Mouse (Mus musculus): Measurements from ENCODE around the gene Zmym4.
A peak's percentile ranks its signal among the peaks of the same experiment; 100 is the strongest.

The Zmym4 gene

GRCm38 (mm10) chr4:126942846-126943245 lies 25.1 kb downstream of the Zmym4 start:
- DNase-seq (ENCODE audit: low spot score) = no peak

GRCm38 (mm10) chr4:126927701-126928100 lies 40.2 kb downstream of the Zmym4 start:
- no peak for DNase-seq (ENCODE audit: low spot score)

- DNase-seq (ENCODE audit: low spot score) = no peak
Observed at GRCm38 (mm10) chr4:126889879-126890278, 78.1 kb downstream of the Zmym4 start.

- no peak for DNase-seq (ENCODE audit: low spot score)
Observed at GRCm38 (mm10) chr4:126885953-126886352, 82.0 kb downstream of the Zmym4 start.

- no peak for DNase-seq (ENCODE audit: low spot score)
Observed at GRCm38 (mm10) chr4:126883602-126884001, 84.3 kb downstream of the Zmym4 start.

- no peak for DNase-seq (ENCODE audit: low spot score)
Observed at GRCm38 (mm10) chr4:126879560-126880275, 88.2 kb downstream of the Zmym4 start.

- DNase-seq (ENCODE audit: low spot score) = no peak
Observed at GRCm38 (mm10) chr4:126872717-126873116, 95.2 kb downstream of the Zmym4 start.

- no peak for DNase-seq (ENCODE audit: low spot score)
Observed at GRCm38 (mm10) chr4:126868699-126869098, 99.2 kb downstream of the Zmym4 start.

GRCm38 (mm10) chr4:126861514-126862266 lies 106.2 kb downstream of the Zmym4 start:
- DNase-seq (ENCODE audit: low spot score) = no peak

- DNase-seq (ENCODE audit: low spot score) = no peak
Observed at GRCm38 (mm10) chr4:126860268-126860986, 107.5 kb downstream of the Zmym4 start.

- no peak for DNase-seq (ENCODE audit: low spot score)
Observed at GRCm38 (mm10) chr4:126852971-126853370, 115.0 kb downstream of the Zmym4 start.

GRCm38 (mm10) chr4:126850778-126851080 lies 117.2 kb downstream of the Zmym4 start:
- DNase-seq (ENCODE audit: low spot score) = no peak

GRCm38 (mm10) chr4:126850019-126850777 lies 117.7 kb downstream of the Zmym4 start:
- no peak for DNase-seq (ENCODE audit: low spot score)

- DNase-seq (ENCODE audit: low spot score) = no peak
Observed at GRCm38 (mm10) chr4:126846971-126847370, 121.0 kb downstream of the Zmym4 start.

GRCm38 (mm10) chr4:126845664-126846063 lies 122.3 kb downstream of the Zmym4 start:
- DNase-seq (ENCODE audit: low spot score) = no peak

- no peak for DNase-seq (ENCODE audit: low spot score)
Observed at GRCm38 (mm10) chr4:126842911-126843310, 125.0 kb downstream of the Zmym4 start.

- DNase-seq (ENCODE audit: low spot score) = no peak
Observed at GRCm38 (mm10) chr4:126840996-126841560, 126.9 kb downstream of the Zmym4 start.

- DNase-seq (ENCODE audit: low spot score) = peak; percentile 85
Observed at GRCm38 (mm10) chr4:126839873-126840272, 128.1 kb downstream of the Zmym4 start.

GRCm38 (mm10) chr4:126838799-126839198 lies 129.1 kb downstream of the Zmym4 start:
- no peak for DNase-seq (ENCODE audit: low spot score)

GRCm38 (mm10) chr4:126831122-126831521 lies 136.8 kb downstream of the Zmym4 start:
- no peak for DNase-seq (ENCODE audit: low spot score)

- no peak for DNase-seq (ENCODE audit: low spot score)
Observed at GRCm38 (mm10) chr4:126823917-126824316, 144.0 kb downstream of the Zmym4 start.

Measured in left cerebral cortex, adult 11 months (tissue).